Mouse (Mus musculus): Measurements from ENCODE around the gene Phkg2. TPM values are rescaled to one million over a fixed set of nuclear protein-coding genes. Genes with fewer than 3 reads are reported as not detected.

Gene Phkg2
- total RNA-seq, 2 experiments from 2014 or later: 17.7 to 19.0 TPM

Other genes with a start within 250 kb of the Phkg2 start
- 10 to 100 TPM; 34.8 to 35.5 TPM for gene Zfp768, start 227.8 kb upstream of the Phkg2 start, total RNA-seq (2021)
- gene Zfp747, start 197.3 kb upstream of the Phkg2 start, total RNA-seq (2021): 1 to 10 TPM; 5.0 to 5.6 TPM
- gene 9130019O22Rik, start 186.2 kb upstream of the Phkg2 start, total RNA-seq (2021): 1 to 10 TPM; 2.2 to 3.2 TPM
- 1 to 10 TPM; 4.5 to 4.9 TPM for gene E430018J23Rik, start 179.7 kb upstream of the Phkg2 start, total RNA-seq (2021)
- 1 to 10 TPM; 2.9 to 4.2 TPM for gene Zfp764, start 166.5 kb upstream of the Phkg2 start, total RNA-seq (2021)
- gene Zfp688, start 151.3 kb upstream of the Phkg2 start, total RNA-seq (2021): 1 to 10 TPM; 2.5 to 3.9 TPM
- gene Zfp689, start 124.2 kb upstream of the Phkg2 start, total RNA-seq (2021): 1 to 10 TPM; 1.4 to 1.7 TPM
- 10 to 100 TPM; 25.8 to 28.1 TPM for gene Prr14, start 113.7 kb upstream of the Phkg2 start, total RNA-seq (2021)
- gene Fbrs, start 94.1 kb upstream of the Phkg2 start, total RNA-seq (2021): 10 to 100 TPM; 32.2 to 35.0 TPM
- 10 to 100 TPM; 52.1 to 58.8 TPM for gene Srcap, start 61.4 kb upstream of the Phkg2 start, total RNA-seq (2021)
- gene Gm42715, start 53.8 kb upstream of the Phkg2 start, total RNA-seq (2021): 10 to 100 TPM; 10.3 to 10.5 TPM
- not detected for gene Tmem265, start 11.9 kb upstream of the Phkg2 start, total RNA-seq (2021)
- 10 to 100 TPM; 10.4 to 12.1 TPM for gene Ccdc189, start 15.3 kb downstream of the Phkg2 start, total RNA-seq (2021)
- gene Rnf40, start 15.4 kb downstream of the Phkg2 start, total RNA-seq (2021): 10 to 100 TPM; 42.3 to 43.1 TPM
- gene Zfp629, start 42.5 kb downstream of the Phkg2 start, total RNA-seq (2021): 10 to 100 TPM; 18.1 to 22.4 TPM
- gene Bcl7c, start 135.6 kb downstream of the Phkg2 start, total RNA-seq (2021): 10 to 100 TPM; 34.6 to 35.8 TPM
- gene Ctf1, start 139.4 kb downstream of the Phkg2 start, total RNA-seq (2021): 1 to 10 TPM; 7.7 to 9.4 TPM
- gene Ctf2, start 158.8 kb downstream of the Phkg2 start, total RNA-seq (2021): not detected
- gene Fbxl19, start 171.2 kb downstream of the Phkg2 start, total RNA-seq (2021): 1 to 10 TPM; 3.2 to 3.3 TPM
- 10 to 100 TPM; 22.1 to 22.6 TPM for gene Orai3, start 196.5 kb downstream of the Phkg2 start, total RNA-seq (2021)
- 10 to 100 TPM; 22.2 to 24.0 TPM for gene Setd1a, start 203.3 kb downstream of the Phkg2 start, total RNA-seq (2021)
- gene Gm49388, start 212.3 kb downstream of the Phkg2 start, total RNA-seq (2021): 1 to 10 TPM; 3.3 to 3.9 TPM
- 10 to 100 TPM; 12.6 to 13.1 TPM for gene Hsd3b7, start 227.3 kb downstream of the Phkg2 start, total RNA-seq (2021)